Mouse (Mus musculus) kidney, adult 8-10 months (tissue): ENCODE measurements around the gene Kat5.

Source experiments
- DNase-seq, 2 experiments: peaks; one replicate each; pipeline ENCODE4 v3.0.0; 2022

Kat5 gene

DNA sequence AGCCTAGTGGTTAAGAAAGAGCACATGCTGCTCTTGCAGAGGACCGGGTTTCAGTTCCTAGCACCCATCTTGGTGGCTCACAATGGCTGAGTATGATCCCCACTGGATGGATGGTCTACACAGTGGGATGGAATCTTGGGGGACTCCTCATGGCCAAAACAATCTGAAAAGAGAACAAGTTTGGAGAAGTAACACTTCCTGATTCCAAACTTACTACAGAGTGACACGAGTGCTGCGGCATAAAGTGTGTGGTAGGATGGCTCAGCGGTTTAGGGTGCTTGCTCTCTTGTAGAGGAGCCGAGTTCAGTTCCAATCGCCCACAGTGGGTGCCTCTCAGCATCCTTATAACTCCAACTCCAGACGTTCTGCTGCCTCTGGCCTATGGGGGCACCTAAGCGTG lies 15.3 kb upstream of the Kat5 start:
- DNase-seq = no peak

DNA sequence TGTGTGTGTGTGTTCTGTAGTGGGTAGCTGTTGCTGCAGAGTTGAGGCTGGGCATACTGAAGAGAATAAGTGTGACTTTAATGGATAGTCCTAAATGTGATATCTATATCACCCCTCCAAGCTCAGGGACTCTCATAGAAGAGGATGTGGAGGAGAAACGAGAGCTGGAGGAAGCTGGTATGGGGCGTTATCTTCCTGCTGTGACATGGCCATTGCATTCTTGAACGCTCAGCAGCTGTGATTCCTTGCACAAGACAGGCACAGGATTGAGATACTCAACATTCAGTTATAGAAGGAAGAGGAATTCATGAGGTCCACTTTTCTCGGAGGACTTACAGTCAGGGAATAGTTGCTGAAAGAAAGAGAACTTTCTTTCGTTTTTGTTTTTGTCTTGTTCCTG lies 11.8 kb upstream of the Kat5 start:
- DNase-seq = no peak

DNA sequence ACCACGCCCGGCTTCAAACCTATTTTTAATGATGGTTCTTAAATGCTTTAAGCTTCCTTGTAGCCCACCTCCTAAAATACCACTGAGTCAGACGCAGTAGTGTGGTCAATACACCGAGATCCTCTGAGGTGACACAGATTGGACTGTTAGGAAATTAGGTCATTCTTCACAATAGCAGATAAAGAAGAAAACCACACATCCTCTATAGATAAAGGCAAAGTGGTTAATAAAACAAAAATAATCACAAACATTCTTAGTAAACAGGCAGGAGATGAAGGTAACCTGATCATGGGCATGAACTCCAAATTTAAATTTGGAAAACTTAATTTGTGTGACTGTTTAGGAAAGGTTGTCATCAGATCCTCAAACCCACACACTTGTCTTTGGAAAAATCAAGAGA lies 10.0 kb upstream of the Kat5 start:
- DNase-seq = no peak

DNA sequence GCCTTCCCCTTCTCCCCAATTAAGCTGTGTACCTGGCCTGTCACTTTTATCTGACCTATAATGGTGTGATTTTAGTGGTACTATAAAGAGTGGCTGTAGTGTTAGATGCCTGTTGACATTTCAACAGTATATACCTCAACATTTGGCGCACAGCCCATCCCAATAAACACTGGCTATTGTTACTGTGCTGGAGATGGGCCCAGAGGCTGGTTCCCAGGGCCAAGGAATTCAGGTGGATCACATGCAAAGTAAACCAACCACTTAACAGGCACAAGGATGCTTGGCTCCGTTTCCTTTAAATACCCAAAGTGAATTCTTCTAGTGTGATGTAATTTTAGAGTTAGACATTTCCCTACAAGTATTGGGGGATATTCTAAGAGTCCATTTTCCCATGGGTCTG lies 4.9 kb upstream of the Kat5 start:
- no peak for DNase-seq

DNA sequence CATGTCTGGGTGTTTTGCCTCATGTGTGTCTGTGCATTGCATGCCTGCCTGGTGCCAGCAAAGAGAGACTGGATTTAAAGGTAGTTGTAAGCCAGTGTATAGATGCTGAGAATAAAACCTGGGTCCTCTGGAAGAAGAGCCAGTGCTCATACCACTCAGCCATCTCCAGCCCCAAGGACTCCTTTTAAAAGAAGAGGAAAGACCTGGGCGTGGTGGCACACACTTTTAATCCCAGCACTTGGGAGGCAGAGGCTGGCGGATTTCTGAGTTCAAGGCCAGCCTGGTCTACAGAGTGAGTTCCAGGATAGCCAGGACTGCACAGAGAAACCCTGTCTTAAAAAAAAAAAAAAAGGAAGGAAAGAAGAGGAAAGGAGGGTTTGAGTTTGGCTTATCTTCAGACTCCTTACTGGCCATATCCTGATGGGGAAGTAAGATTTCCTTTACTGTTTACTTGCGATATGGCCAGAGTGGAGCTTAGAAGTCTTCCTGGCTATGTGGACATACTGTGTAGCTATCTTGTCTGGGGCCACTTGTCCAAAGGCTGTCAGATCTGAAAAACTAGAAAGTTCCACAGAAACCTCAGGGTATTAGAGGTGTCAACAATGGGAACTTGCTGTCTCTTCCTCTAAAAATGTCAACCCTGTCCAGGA lies 2.9 kb upstream of the Kat5 start:
- no peak for DNase-seq

DNA sequence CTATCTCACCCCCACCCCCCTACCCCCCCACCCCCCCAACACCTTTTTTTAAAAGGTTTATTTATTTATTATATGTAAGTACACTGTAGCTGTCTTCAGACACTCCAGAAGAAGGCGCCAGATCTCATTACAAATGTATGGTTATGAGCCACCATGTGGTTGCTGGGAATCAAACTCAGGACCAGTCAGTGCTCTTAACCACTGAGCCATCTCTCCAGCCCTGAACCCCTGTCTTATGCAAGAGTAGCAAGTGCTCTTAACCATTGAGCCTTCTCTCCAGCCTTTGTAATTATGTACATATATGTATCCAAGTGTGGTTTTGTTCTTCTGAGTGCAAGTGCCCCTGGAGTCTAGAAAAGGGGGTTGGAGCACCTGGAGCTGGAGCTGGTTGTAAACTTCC lies 1.9 kb upstream of the Kat5 start:
- no peak for DNase-seq

DNA sequence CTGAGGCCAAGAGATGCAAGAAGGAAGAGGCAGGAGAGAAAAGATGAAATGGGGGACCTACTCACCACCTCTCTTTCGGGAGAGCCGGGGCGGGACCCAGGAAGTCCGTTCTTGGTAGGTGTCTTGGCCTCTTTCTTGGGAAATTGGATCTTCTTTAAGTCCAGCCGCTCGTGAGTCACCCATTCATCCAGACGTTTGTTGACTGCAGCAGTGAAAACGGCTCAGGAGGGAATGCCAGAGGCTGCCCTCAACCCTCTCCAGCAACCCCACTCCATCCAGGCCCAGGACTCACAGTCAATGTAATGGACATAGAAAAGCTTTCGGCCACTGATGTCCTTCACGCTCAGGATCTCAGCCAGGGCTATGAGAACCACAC lies 878 bp downstream of the Kat5 start:
- no peak for DNase-seq

DNA sequence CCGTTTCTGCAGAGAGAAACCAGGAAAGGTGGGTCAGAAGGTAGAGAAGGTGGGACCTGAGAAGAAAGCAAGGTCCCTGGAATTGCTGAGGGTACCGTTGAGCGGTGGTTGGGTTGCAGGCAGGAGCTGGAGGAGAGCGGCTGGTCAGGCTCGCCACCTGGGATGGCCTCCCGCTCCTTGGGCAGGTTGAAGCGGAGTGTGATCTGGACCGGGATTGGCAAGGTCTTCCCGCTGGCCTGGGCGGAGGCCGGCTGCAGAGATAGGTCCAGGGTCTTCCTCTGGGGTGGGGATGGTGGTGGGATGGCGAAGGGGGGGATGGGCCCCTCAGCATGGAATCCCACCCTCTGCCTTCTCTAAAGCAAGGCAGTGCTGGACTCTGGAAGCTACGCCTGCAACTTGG lies 1.3 kb downstream of the Kat5 start:
- DNase-seq = no peak

DNA sequence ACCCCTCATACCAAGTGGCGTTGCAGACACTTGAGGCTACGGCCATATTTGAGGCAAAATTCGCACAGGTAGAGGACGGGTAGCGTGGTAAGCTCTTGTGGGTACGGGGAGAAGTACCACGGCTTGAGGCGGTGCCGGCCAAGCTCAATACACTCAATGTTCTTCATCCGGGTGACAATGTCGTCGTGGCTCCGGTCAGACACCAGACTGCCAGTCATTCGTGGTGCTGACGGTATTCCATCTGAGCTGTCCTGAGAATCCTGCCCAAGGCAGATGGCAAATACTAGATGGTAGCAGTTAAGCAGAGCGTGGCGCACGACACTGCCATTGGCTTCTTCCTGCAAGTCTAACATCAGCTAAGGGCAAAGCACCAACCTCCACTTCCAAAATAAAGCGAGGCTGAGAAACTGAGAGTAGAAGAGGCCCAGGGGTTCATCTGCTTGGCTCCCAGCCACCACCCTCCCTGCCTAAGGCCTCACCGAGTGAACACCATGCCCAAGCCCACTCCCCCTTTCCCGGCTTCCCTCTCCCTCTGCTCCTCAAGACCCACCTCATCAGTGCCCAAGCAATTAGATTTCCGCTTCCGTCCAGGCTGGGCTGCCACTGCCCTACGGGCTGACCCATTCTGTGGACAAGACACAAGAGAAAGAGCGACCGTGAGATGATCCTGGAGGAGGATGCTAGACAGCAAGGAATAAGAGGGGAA lies 2.2 kb downstream of the Kat5 start:
- no peak for DNase-seq

DNA sequence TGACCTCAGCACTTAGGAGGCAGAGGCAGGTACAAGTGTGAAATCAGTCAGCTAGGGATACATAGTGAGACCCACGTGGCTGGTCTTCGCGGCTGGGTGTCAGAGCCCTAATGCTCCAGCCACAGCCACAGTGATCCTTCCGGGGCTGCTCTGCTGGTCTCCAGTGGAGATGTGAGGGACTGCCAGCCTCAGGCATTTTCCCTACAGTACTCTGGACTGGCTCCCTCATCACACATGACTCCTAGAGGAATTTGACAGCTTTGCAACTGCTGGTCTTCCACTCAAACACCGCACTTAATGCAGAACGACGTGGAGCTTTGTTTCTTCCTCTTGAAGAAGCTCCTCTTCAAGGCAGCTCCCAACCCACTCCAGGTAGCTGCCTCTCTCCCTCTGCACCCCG lies 3.8 kb downstream of the Kat5 start:
- DNase-seq = no peak

DNA sequence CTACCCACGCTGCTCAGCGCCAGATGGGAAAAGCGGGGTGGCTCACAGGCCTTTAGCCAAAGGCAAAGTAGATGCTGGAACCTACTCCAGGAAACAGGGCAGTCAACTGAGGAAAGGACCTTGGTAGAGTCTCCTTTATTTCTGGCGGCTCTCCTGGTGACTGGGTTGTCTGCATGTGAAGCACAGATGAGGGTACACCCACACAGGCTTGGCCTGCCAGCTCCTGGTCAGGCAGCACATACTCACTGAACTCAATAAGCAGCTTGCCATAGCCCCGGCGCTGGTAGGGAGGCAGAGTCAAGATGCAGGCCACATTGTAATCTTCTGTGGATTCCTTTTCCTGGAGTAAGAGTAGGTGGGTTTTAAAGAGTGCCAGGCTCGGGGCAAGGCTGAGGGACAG lies 4.9 kb downstream of the Kat5 start:
- no peak for DNase-seq

DNA sequence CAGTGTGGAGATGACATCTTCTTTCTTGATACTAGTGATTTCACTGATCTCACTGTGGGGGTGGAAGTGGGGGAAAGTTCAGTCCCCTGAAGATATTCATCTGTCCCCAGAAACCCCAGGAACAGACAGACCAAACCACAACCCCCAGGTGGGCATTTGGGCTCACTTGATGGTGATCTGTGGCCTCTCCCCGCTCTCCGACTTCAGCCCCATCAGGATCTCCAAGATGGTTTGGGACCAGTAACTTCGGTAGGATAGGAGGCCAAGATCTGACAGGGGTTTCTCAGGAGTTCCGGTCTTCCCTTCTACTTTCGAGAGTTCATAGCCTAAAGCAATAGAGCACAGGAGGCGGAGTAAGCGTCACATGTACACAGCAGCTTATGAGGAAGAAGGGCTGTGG lies 6.4 kb downstream of the Kat5 start:
- no peak for DNase-seq

DNA sequence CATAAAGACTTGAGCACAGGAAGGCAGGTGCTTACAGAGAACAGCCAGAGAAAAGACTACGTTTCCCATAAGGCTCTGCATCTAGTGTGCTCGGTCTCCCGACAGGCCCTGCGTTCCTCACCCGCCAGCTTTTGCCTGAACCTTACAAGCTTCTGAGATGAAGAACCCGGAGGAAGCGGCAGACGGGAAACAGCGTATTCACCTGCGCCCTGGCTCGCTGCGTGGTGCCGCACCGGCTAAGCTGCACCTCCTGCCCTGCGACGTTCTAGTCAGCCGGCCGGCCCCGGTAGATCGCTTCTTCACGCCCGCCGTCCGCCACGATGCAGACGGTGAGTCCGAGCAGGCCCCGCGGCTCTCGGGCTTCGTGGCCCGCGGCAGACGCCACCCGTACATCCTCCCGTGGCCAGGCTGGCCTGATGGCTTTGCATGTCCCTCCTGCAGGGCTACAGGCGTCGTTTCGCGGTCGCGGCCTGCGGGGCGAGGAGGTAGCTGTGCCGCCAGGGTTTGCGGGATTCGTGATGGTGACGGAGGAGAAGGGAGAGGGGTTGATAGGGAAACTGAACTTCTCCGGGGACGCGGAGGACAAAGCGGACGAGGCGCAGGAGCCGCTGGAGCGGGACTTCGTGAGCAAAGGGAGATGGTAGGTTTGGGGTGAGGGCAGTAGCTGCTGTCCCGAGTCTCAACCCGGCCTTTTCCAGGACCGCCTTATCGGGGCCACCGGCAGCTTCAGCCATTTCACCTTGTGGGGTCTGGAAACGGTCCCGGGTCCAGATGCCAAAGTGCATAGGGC lies 8.1 kb downstream of the Kat5 start, which contains the start of gene Rnaseh2c:
TSS of gene Rnaseh2c (plus strand) at position 122 of the 790 bp plus-strand sequence.
- DNase-seq = peak; percentile 69 to 73

DNA sequence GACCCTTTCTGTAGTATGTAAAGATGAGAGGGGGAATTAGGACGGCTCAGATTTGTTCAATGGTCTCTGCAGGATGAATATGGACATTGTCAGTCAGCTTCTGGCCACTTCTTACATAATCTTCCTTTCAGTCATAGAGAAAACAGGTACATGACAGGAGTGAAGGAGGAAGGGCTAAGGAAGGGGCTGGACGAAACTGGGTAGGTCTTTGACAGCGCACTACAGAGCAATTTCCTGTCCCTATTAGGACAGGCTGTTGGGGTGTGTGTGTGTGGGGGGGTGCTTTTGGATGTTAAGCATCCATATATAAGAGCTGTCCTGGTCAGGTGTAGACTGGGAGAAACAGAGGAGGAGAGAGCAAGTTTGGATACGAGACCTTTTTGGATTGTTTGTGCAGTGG lies 10.8 kb downstream of the Kat5 start:
- DNase-seq = no peak

DNA sequence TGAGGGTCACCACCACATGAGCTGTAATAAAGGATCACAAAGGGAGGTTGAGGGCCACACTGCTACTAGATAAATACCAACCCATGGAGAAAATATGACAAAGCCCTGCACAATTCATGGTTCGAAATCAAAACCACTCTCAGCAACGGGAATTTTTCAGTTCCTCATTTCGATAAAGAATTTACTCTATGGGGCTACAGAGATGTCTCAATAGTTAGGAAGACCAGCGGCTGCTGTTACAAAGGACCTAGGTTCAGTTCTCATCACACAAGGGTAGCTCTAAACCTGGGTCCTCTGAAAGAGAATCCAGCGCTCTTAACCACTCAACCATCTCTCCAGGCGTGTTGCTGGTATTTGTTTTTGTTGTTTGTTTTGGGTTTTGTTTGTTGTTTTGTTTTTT lies 18.1 kb downstream of the Kat5 start:
- DNase-seq = no peak

DNA sequence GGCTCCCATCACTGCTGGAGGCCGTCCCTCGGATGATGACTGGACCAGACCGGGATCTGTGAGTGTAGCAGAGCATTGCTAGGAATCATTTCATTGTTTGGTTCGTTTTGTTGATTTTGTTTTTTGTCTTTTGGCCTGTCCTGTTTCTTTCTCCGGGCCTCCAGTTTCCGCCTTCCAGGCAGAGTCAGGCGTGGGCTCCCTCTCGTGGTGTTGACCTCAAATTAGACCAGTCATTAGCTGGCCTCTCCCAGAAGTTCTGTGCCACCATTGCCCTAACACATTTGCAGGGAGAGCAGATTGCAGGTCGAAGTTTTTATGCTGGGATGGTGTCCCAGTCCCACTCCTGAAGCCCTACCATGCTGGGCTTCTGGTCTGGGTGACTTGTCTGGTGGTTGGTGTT lies 20.9 kb downstream of the Kat5 start:
- no peak for DNase-seq

DNA sequence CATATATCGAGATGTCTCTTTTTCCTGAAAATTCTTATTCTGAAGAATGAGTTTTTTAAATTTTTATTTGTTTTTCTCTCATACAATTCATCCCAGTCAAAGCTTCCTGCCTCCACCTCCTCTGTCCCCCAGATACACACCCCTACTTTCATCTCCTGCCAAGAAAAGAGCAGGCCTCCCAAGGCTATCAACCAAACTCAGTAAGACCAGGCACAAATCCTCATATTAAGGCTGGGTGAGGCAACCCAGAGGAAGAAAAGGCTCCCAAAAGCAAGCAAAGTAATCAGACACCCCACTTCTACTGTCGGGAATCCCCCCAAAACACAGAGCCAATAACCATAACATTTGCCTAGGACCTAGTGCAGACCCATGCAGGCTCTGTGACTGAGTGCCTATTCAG lies 28.0 kb downstream of the Kat5 start:
- DNase-seq = no peak

DNA sequence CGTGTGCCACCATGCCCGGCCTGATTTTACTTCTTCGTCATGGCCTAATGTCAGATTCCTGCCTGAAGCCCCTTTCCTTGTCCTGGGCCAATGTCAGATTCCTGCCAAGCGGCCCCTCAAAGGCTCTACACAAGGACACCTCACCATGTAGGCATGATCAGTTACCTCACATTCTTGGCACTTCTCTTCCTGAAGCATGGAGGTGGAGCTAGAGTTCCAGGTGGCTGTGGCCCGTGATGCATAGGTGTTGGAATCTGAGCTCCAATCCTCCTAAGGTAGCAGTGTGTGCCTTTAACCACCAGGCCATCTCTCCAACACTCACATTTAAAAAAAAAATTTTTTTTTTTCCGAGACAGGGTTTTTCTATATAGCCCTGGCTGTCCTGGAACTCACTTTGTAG lies 29.3 kb downstream of the Kat5 start:
- DNase-seq = no peak

DNA sequence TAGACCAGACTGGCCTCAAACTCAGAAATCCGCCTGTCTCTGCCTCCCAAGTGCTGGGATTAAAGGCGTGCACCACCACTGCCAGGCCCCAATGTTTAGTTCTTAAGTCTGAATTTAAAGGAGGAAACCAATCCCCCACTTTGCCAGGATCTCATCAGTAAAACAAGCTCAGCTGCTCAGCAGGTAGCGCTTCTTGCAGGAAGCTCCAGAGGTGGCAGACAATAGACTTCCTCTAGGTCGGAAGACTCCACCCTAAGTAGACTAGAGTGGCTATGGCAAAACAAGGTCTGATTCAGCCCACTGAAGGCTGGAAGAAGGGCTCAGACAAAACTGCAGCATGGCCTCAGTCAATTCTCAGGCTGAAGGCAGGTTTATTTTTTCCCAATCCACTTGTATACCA lies 30.1 kb downstream of the Kat5 start:
- DNase-seq = no peak

DNA sequence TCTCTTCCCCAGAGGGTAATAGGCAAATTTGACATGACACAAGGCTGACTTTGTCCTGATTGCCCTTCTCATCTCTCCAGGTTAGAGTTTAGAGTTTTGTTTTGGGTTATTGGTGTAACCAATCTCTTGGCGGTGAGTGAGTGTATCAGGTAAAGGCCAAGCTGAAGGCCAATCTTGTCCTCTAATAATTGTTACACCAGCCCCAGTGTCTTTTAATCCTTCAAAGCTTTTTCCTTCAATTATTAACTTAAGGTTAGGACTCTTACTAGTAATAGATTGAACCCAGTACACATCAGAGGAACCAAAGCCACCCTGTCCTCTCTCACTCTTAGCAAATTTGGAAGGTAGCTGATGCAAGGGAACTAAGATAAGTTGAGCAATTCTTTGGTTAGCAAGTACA lies 34.7 kb downstream of the Kat5 start:
- no peak for DNase-seq

DNA sequence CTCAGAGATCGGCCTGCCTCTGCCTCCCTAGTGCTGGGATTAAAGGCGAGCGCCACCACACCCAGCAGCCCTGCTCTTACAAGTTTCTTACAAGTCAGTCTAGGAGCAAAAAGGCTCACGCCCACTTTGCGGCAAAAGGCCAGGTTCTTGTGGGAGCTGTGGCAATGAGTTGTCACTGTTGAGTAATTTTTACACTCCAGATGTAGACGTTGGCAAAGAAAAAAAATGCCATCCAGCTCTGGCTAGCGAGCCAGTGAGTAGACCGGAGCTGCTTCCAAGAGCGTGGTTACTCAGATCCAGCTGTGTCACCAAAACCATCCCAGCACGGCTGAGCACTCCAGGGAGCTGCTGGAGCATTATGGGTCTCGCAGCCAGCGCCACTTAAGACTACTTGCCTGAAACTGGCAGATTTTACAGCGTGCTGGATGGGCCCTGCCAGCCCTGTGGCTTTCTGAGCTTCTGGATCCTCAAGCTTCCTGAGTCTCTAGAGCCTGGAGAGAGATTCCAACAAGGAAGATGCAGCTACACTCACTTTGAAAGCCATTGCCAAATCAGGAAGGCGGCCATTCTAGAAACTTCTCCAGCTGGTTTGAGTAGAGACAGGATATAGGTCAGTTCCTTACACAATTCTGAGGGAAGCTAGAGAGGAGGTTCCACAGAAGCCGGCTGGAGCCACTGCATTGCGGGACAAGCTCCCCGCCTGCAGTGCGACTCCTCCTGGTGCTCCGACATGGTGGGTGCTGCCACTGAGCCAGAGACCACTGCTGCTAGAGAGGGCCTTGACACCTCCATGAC lies 37.5 kb downstream of the Kat5 start:
- DNase-seq = peak; percentile 71 to 80

DNA sequence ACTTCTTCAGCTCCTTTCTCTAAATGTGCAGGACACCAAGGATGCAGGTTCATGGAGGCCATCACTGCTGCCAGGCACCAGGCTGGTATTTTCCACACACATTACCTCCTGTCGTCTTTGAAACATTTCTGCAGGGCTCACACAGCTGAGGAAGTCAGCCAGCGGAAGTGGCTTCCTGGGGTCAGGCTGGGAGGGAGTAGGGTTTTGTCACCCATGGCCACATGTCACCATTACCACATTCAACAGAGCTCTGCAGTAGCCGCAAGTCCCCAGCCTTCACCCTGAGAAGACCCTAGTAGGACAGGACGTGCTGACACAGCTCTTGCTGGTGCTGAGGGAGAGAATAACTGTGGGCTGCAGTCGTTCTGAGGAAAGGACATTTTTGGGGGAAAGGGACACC lies 38.2 kb downstream of the Kat5 start:
- no peak for DNase-seq
